Mouse (Mus musculus) adrenal gland, adult 18-20 months (tissue): ENCODE results near the gene Ighmbp2. TPM values are rescaled to one million over a fixed set of nuclear protein-coding genes. Genes with fewer than 3 reads are reported as not detected.

ENCODE experiments used
- microRNA-seq, 2 experiments: library from miRNA; unstranded; fragments of <30 nt; microRNA quantifications; one replicate each; pipeline ENCODE4 v1.2.0; 2021; ENCODE audit warnings: borderline number of aligned reads in 2 of 2
- total RNA-seq, 2 experiments: library from RNA; stranded (reverse); gene quantifications; 1 replicate in 1 of 2; 2 replicates in 1 of 2; pipeline ENCODE4 v1.2.3; 2021

The Ighmbp2 gene
- total RNA-seq, 2 experiments from 2014 or later: 4.9 to 6.2 TPM

Small RNA genes within 50 kb of the gene (microRNA-seq; reads per million reads assigned to microRNA genes)
- 0 reads per million in 2 experiments for gene Mir6984

Other genes with a start within 250 kb of the Ighmbp2 start
- 10 to 100 TPM; 71.8 to 72.5 TPM for gene Mrpl21, start 116 bp downstream of the Ighmbp2 start, total RNA-seq
- gene Cpt1a, start 39.3 kb upstream of the Ighmbp2 start, total RNA-seq: 100 to 1,000 TPM; 135 to 368 TPM
- gene Tesmin, start 105.8 kb upstream of the Ighmbp2 start, total RNA-seq: under 1 TPM; 0.17 to 0.26 TPM
- 10 to 100 TPM; 56.8 to 67.0 TPM for gene Gal, start 131.5 kb upstream of the Ighmbp2 start, total RNA-seq